Mouse (Mus musculus) myocyte (in vitro differentiated cells): Measurements from ENCODE around the gene Lrrc55.

ENCODE experiments used
- MAX ChIP-seq: IDR thresholded peaks from one replicate; pipeline ENCODE4 v1.6.1; 2011; ENCODE audit warnings: low read depth, mild to moderate bottlenecking, control low read depth
- POLR2A ChIP-seq: IDR thresholded peaks from one replicate; pipeline ENCODE4 v1.6.1; 2011; ENCODE audit warnings: low read depth, mild to moderate bottlenecking, control low read depth, moderate library complexity; ENCODE audit not compliant: insufficient read length
- USF1 ChIP-seq: IDR thresholded peaks from one replicate; pipeline ENCODE4 v1.6.1; 2011; ENCODE audit warnings: low read depth, mild to moderate bottlenecking, control low read depth, moderate library complexity

- TF ChIP-seq MAX (no peak), USF1 (no peak), POLR2A (no peak)
These were observed 30.9 kb upstream of the Lrrc55 start for GRCm38 (mm10) chr2:85227816-85228335.
